Mouse (Mus musculus) testis, adult 2 months (tissue): ENCODE data around the gene 4931428L18Rik. TPM values are rescaled to one million over a fixed set of nuclear protein-coding genes. Genes with fewer than 3 reads are reported as not detected.

Source experiments
- H3K27ac ChIP-seq: fragments of 200-500 bp; 2 replicates; pipeline ENCODE4 v1.5.1; 2012; ENCODE audit warnings: low read depth, low read length; ENCODE audit not compliant: control insufficient read depth, insufficient read depth
- H3K27me3 ChIP-seq: fragments of 200-500 bp; 2 replicates; pipeline ENCODE4 v1.6.1; 2012; ENCODE audit warnings: mild to moderate bottlenecking, low read length, moderate library complexity; ENCODE audit not compliant: control insufficient read depth, insufficient read depth
- H3K36me3 ChIP-seq: fragments of 200-500 bp; 2 replicates; pipeline ENCODE4 v1.6.1; 2012; ENCODE audit warnings: mild to moderate bottlenecking, low read length; ENCODE audit not compliant: control insufficient read depth, insufficient read depth
- H3K4me1 ChIP-seq: fragments of 200-500 bp; 2 replicates; pipeline ENCODE4 v1.6.1; 2012; ENCODE audit warnings: low read length; ENCODE audit not compliant: control insufficient read depth, insufficient read depth
- H3K4me3 ChIP-seq: fragments of 200-500 bp; 2 replicates; pipeline ENCODE4 v1.5.1; 2012; ENCODE audit warnings: low read depth, mild to moderate bottlenecking, low read length, moderate library complexity, mixed read lengths; ENCODE audit not compliant: control insufficient read depth
- CTCF ChIP-seq: fragments of 200-500 bp; IDR thresholded peaks from 2 replicates; pipeline ENCODE4 v1.5.1; 2012; ENCODE audit warnings: low read depth, mild to moderate bottlenecking, inconsistent platforms, low read length, moderate library complexity; ENCODE audit not compliant: control insufficient read depth, insufficient read depth, insufficient replicate concordance
- POLR2A ChIP-seq: fragments of 200-500 bp; IDR thresholded peaks from 2 replicates; pipeline ENCODE4 v1.6.1; 2012; ENCODE audit warnings: low read depth, mild to moderate bottlenecking, inconsistent platforms, low read length, moderate library complexity; ENCODE audit not compliant: control insufficient read depth
- polyA plus RNA-seq: library from polyadenylated mRNA; depleted of rRNA; stranded (reverse); fragments of >200 nt; gene quantifications from 2 replicates; pipeline ENCODE4 v1.2.3, GENCODE M21; 2012

4931428L18Rik gene
- polyA plus RNA-seq, 1 experiment: 122 TPM

GRCm38 (mm10) chr1:31088686-31089085 is 133.8 kb downstream of the 4931428L18Rik start:
- H3K27me3 ChIP-seq: no peaks in the 10 kb centered on the region

GRCm38 (mm10) chr1:31072523-31073370 is 149.7 kb downstream of the 4931428L18Rik start:
- no peaks in the 10 kb centered on the region for H3K27me3 ChIP-seq
- TF ChIP-seq POLR2A: no peak
- no peak for TF ChIP-seq CTCF
- H3K4me1 ChIP-seq: no peaks in the 10 kb centered on the region
- no peak overlapping the region for H3K27ac ChIP-seq
- H3K4me3 ChIP-seq: no peak overlapping the region
- H3K36me3 ChIP-seq: no peaks in the 10 kb centered on the region

More at GRCm38 (mm10) chr1:31088686-31089085, 133.8 kb downstream of the 4931428L18Rik start:
- Histone ChIP-seq H3K4me1 (no peaks in the 10 kb centered on the region), H3K36me3 (no peaks in the 10 kb centered on the region), H3K27ac (no peak overlapping the region), H3K4me3 (no peak overlapping the region)
- TF ChIP-seq CTCF (no peak), POLR2A (no peak)

DNA sequence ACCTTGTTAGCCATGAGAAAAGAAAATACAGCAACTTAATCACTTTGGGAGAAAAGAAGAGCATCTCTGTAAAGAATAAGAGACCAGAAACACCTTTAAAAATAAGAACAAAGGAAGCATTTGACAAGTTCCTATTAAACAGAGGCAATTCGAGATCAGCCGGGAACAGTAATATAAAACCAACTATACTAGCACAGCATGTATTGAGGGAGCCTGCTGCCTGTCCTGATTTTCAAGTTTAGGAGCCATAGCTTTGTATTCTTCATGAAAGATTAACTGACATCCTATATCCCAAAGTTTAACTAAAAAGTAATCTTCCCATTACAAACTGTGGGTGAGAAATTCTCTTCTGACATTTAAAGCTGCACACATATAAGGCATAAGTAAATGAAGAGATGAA is 151.3 kb downstream of the 4931428L18Rik start:
- H3K4me1 ChIP-seq: no peaks in the 10 kb centered on the region
- no peaks in the 10 kb centered on the region for H3K36me3 ChIP-seq
- TF ChIP-seq CTCF (no peak), POLR2A (no peak)
- no peak overlapping the region for H3K4me3 ChIP-seq
- H3K27ac ChIP-seq: no peak overlapping the region
- no peaks in the 10 kb centered on the region for H3K27me3 ChIP-seq

DNA sequence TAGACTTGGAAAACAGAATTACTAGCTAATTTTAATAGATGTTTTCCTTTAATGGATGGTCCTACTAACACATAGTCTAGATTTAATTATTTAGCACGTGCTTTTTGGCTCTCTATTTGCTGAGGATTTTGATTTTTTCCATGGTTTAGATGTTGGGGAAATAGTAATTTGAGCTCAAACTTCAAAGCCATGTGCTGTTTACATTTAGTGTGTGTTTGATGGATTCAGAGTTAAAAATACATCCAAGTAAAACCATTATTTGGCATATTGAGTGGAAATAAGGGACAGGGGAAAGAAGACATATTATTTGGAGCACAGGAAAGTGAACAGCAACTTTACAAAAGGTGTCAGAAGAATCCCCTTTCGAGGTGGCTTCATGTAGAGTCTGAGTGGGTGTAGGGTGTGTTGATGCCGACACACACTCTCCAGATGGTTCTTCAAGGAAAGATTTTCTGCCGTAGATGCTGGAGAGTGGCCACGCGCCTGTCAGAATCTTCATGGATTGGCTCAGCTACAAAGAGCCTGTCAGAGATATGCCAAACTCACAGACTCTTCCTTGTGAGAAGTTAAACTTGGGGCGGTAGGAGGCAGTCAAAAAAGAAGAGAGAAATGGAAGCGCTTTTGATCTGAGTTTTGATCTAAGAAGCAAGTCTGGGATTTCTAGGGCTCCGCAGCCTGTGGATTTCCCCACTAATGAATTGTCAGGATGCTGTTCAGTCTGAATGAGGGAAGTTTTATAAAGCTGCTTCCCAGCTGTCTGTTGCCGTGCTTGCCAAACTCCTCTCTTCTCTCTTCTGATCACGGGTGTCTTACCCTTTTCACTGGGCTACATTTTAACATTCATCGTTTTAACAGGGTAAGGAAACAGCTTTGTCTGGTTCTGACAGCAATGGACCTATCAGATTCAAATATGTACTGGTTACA is 157.4 kb downstream of the 4931428L18Rik start:
- Histone ChIP-seq H3K36me3 (no peaks in the 10 kb centered on the region), H3K4me1 (no peaks in the 10 kb centered on the region), H3K27me3 (no peaks in the 10 kb centered on the region), H3K27ac (no peak overlapping the region), H3K4me3 (no peak overlapping the region)
- TF ChIP-seq CTCF: no peak
- no peak for TF ChIP-seq POLR2A

GRCm38 (mm10) chr1:31059806-31060205 is 162.7 kb downstream of the 4931428L18Rik start:
- Histone ChIP-seq H3K4me1 (no peaks in the 10 kb centered on the region), H3K27ac (no peak overlapping the region), H3K4me3 (no peak overlapping the region), H3K36me3 (no peaks in the 10 kb centered on the region), H3K27me3 (no peaks in the 10 kb centered on the region)
- no peak for TF ChIP-seq POLR2A
- TF ChIP-seq CTCF: no peak

- no peak overlapping the region for H3K4me3 ChIP-seq
- no peaks in the 10 kb centered on the region for H3K4me1 ChIP-seq
- H3K27me3 ChIP-seq: no peaks in the 10 kb centered on the region
- TF ChIP-seq POLR2A: no peak
- no peaks in the 10 kb centered on the region for H3K36me3 ChIP-seq
- H3K27ac ChIP-seq: no peak overlapping the region
Measured at GRCm38 (mm10) chr1:31058861-31059351, 163.6 kb downstream of the 4931428L18Rik start.

- H3K4me3 ChIP-seq: no peak overlapping the region
- no peaks in the 10 kb centered on the region for H3K27me3 ChIP-seq
- H3K4me1 ChIP-seq: no peaks in the 10 kb centered on the region
- no peak for TF ChIP-seq CTCF
- TF ChIP-seq POLR2A: no peak
- H3K36me3 ChIP-seq: no peaks in the 10 kb centered on the region
- no peak overlapping the region for H3K27ac ChIP-seq
Measured at GRCm38 (mm10) chr1:31058196-31058595, 164.3 kb downstream of the 4931428L18Rik start.
